Mouse (Mus musculus) urinary bladder, postnatal 36 days (tissue): ENCODE measurements around the gene Tmbim6.

Experiments used
- DNase-seq, 2 experiments: peaks; one replicate each; pipeline ENCODE4 v3.0.0; 2022; ENCODE audit warnings: low spot score in 2 of 2, mixed read lengths in 1 of 2

The Tmbim6 gene

GRCm38 (mm10) chr15:99449131-99449750, 56.6 kb downstream of the Tmbim6 start:
- DNase-seq, result peak in 1 of 2 experiments; percentile 52

- DNase-seq, result no peak
Measured at GRCm38 (mm10) chr15:99449751-99450280, 57.1 kb downstream of the Tmbim6 start.

- DNase-seq, result no peak
Measured at GRCm38 (mm10) chr15:99453153-99453900, 60.6 kb downstream of the Tmbim6 start.

GRCm38 (mm10) chr15:99454585-99455279, 62.0 kb downstream of the Tmbim6 start:
- DNase-seq, result no peak

GRCm38 (mm10) chr15:99455415-99455814, 62.7 kb downstream of the Tmbim6 start:
- DNase-seq, result no peak

- no peak for DNase-seq
Measured at GRCm38 (mm10) chr15:99456338-99456962, 63.8 kb downstream of the Tmbim6 start.

- DNase-seq, result peak in 1 of 2 experiments; percentile 58
Measured at GRCm38 (mm10) chr15:99456963-99457605, 64.4 kb downstream of the Tmbim6 start.

GRCm38 (mm10) chr15:99457606-99458401, 65.1 kb downstream of the Tmbim6 start, which contains the start of gene Nckap5l:
Gene Nckap5l, minus strand, starts transcription at chr15:99457748.
- DNase-seq, result peak; percentile 81 to 91
